Mouse (Mus musculus) megakaryocyte progenitor cell, adult 5-6 weeks (primary cell): ENCODE data around the gene Chd2. TPM values are rescaled to one million over a fixed set of nuclear protein-coding genes. Genes with fewer than 3 reads are reported as not detected.
"Not testable (repeated sequence)": the region's sequence is repeated elsewhere in the genome, so short reads cannot be mapped to it uniquely, and the experiment has no call there.

ENCODE experiments used
- ATAC-seq: replicated peaks from 2 replicates; pipeline ENCODE4 v1.8.0; 2016; ENCODE audit warnings: mild to moderate bottlenecking, moderate TSS enrichment, inconsistent platforms; ENCODE audit not compliant: poor library complexity
- total RNA-seq, 2 experiments: library from RNA; stranded (forward) in 1 of 2; stranded (reverse) in 1 of 2; fragments of 157-497, 149-512 nt in 1 of 2; fragments of 200-1000 nt in 1 of 2; gene quantifications; 2 replicates each; pipeline versions ENCODE4 v1.2.3 to v1.2.4; 2015 to 2017

Chd2 gene
- total RNA-seq (2015) (46.8 and 54.3 TPM in 2 replicates), total RNA-seq (2017) (82.2 and 117 TPM in 2 replicates)

- ATAC-seq, result peak; percentile 63
Observed at GRCm38 (mm10) chr7:73541412-73542130, at the start of gene Chd2. TSS of gene Chd2 (minus strand) at chr7:73541830.

GRCm38 (mm10) chr7:73590757-73591156 lies 49.1 kb upstream of the Chd2 start:
- no peak for ATAC-seq

- no peak for ATAC-seq
Observed at GRCm38 (mm10) chr7:73589208-73589771, 47.7 kb upstream of the Chd2 start.

GRCm38 (mm10) chr7:73588351-73588906 lies 46.8 kb upstream of the Chd2 start:
- peak; percentile 9; the same call in 1 of the 2 replicates for ATAC-seq

- ATAC-seq, result no peak
Observed at GRCm38 (mm10) chr7:73586717-73587116, 45.1 kb upstream of the Chd2 start.

- no peak for ATAC-seq
Observed at GRCm38 (mm10) chr7:73586206-73586605, 44.6 kb upstream of the Chd2 start.

- ATAC-seq, result no peak
Observed at GRCm38 (mm10) chr7:73585114-73586032, 43.7 kb upstream of the Chd2 start.

GRCm38 (mm10) chr7:73584009-73584995 lies 42.7 kb upstream of the Chd2 start:
- ATAC-seq, result peak; percentile 42

GRCm38 (mm10) chr7:73583400-73583799 lies 41.8 kb upstream of the Chd2 start:
- peak; percentile 23; the same call in 1 of the 2 replicates for ATAC-seq

GRCm38 (mm10) chr7:73581836-73582375 lies 40.3 kb upstream of the Chd2 start:
- ATAC-seq, result no peak

- ATAC-seq, result 0 out of 2 replicates have a peak, but pooled peaks have one; percentile 7
Observed at GRCm38 (mm10) chr7:73579072-73579731, 37.6 kb upstream of the Chd2 start.

- no peak for ATAC-seq
Observed at GRCm38 (mm10) chr7:73577888-73578421, 36.3 kb upstream of the Chd2 start.

GRCm38 (mm10) chr7:73576101-73576936 lies 34.7 kb upstream of the Chd2 start:
- no peak for ATAC-seq

- no peak for ATAC-seq
Observed at GRCm38 (mm10) chr7:73575257-73575656, 33.6 kb upstream of the Chd2 start.

GRCm38 (mm10) chr7:73574673-73575072 lies 33.0 kb upstream of the Chd2 start:
- not testable (repeated sequence) for ATAC-seq

GRCm38 (mm10) chr7:73572571-73572970 lies 30.9 kb upstream of the Chd2 start:
- ATAC-seq, result peak; percentile 78

GRCm38 (mm10) chr7:73568801-73569403 lies 27.3 kb upstream of the Chd2 start:
- peak; percentile 84 for ATAC-seq
